Mouse (Mus musculus): Measurements from ENCODE around the gene Hyou1.

GRCm38 (mm10) chr9:44364480-44364879 lies 14.8 kb upstream of the Hyou1 start:
- TF ChIP-seq POLR2A (IDR thresholded peaks at IDR 0.05; ENCODE audit: insufficient read depth, low read length): no peak
- peak; percentile 83 for TF ChIP-seq CTCF (IDR thresholded peaks at IDR 0.05; ENCODE audit: low read depth, low read length)
